Mouse (Mus musculus): Measurements from ENCODE around the gene Slc39a1.
"Not testable (repeated sequence)": the region's sequence is repeated elsewhere in the genome, so short reads cannot be mapped to it uniquely, and the experiment has no call there.

Slc39a1 gene

GRCm38 (mm10) chr3:90266901-90267775 is 19.2 kb downstream of the Slc39a1 start:
- DNase-seq, result no peak

- no peak for DNase-seq
These were observed 20.2 kb downstream of the Slc39a1 start for GRCm38 (mm10) chr3:90268190-90268589.

- DNase-seq, result no peak
These were observed 21.0 kb downstream of the Slc39a1 start for GRCm38 (mm10) chr3:90268971-90269370.

- DNase-seq, result no peak
These were observed 22.8 kb downstream of the Slc39a1 start for GRCm38 (mm10) chr3:90270784-90271183.

GRCm38 (mm10) chr3:90272170-90272569 is 24.2 kb downstream of the Slc39a1 start:
- no peak for DNase-seq

- DNase-seq, result no peak
These were observed 25.9 kb downstream of the Slc39a1 start for GRCm38 (mm10) chr3:90273855-90274254.

GRCm38 (mm10) chr3:90275286-90275685 is 27.3 kb downstream of the Slc39a1 start:
- DNase-seq, result no peak

- no peak for DNase-seq
These were observed 28.9 kb downstream of the Slc39a1 start for GRCm38 (mm10) chr3:90276858-90277257.

GRCm38 (mm10) chr3:90277793-90278192 is 29.8 kb downstream of the Slc39a1 start:
- DNase-seq, result no peak

- DNase-seq, result no peak
These were observed 30.2 kb downstream of the Slc39a1 start for GRCm38 (mm10) chr3:90278211-90278610.

- DNase-seq, result no peak
These were observed 31.2 kb downstream of the Slc39a1 start for GRCm38 (mm10) chr3:90279216-90279615.

GRCm38 (mm10) chr3:90279743-90280142 is 31.8 kb downstream of the Slc39a1 start:
- no peak for DNase-seq

GRCm38 (mm10) chr3:90280708-90281107 is 32.7 kb downstream of the Slc39a1 start:
- DNase-seq, result no peak

GRCm38 (mm10) chr3:90284150-90284549 is 36.2 kb downstream of the Slc39a1 start:
- DNase-seq, result no peak

GRCm38 (mm10) chr3:90289403-90289802 is 41.4 kb downstream of the Slc39a1 start:
- DNase-seq, result not testable (repeated sequence)

GRCm38 (mm10) chr3:90290602-90291001 is 42.6 kb downstream of the Slc39a1 start:
- no peak for DNase-seq

- no peak for DNase-seq
These were observed 44.0 kb downstream of the Slc39a1 start for GRCm38 (mm10) chr3:90291982-90292344.

- DNase-seq, result peak; percentile 98
These were observed 44.6 kb downstream of the Slc39a1 start, which contains the start of gene Gatad2b for GRCm38 (mm10) chr3:90292345-90293275. TSS of gene Gatad2b (plus strand) at chr3:90293178.

- DNase-seq, result peak; percentile 81
These were observed 45.5 kb downstream of the Slc39a1 start for GRCm38 (mm10) chr3:90293352-90294063.

GRCm38 (mm10) chr3:90294064-90294440 is 46.1 kb downstream of the Slc39a1 start:
- DNase-seq, result no peak

GRCm38 (mm10) chr3:90294651-90295050 is 46.7 kb downstream of the Slc39a1 start:
- no peak for DNase-seq
